Mouse (Mus musculus) gonadal fat pad, adult 2 months (tissue): ENCODE results near the gene Lgals2. TPM values are rescaled to one million over a fixed set of nuclear protein-coding genes. Genes with fewer than 3 reads are reported as not detected.

Source experiments
- DNase-seq: peaks from one replicate; pipeline ENCODE4 v3.0.0-alpha.2; 2012; ENCODE audit warnings: low read depth
- polyA plus RNA-seq: library from polyadenylated mRNA; depleted of rRNA; stranded (reverse); fragments of >200 nt; gene quantifications from 2 replicates; pipeline ENCODE4 v1.2.3, GENCODE M21; 2012; rRNA removed

The Lgals2 gene
- polyA plus RNA-seq, 1 experiment = 2.4 TPM

DNA sequence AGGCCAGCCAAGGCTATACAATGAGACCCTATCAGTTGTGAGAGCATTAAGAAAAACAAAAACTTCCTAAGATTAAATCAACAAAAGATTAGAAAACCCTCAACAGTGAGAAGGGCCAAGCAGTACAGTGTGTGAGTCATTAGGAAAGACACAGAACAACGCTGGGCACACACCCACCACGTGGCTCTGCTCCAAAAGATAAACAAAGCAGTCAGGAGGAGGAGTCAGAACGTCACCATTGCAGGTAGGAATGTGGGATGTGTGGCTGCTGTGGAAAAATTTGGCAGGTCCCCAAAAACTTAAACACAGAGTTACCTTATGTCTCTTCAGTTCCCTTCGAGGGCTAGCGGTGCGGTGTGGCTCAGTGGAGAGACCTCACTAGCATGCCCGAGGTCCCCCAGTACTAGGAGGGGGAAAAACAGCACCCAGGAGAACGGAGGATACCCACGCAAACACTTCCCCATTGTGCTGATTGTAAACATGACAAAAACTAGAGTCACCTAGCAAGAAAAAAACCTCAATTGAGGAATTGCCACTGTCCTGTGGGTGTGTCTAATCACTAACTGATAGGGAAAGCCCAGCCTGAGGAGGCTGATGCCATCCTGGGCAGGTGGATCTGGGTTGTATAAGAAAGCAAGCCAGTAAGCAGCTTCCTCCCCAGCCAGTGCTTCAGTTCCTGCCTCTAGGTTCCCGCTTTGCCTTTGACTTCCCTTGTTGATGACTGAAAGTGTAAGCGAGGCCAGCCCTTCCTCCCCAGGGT lies 39.8 kb downstream of the Lgals2 start:
- no peak for DNase-seq

DNA sequence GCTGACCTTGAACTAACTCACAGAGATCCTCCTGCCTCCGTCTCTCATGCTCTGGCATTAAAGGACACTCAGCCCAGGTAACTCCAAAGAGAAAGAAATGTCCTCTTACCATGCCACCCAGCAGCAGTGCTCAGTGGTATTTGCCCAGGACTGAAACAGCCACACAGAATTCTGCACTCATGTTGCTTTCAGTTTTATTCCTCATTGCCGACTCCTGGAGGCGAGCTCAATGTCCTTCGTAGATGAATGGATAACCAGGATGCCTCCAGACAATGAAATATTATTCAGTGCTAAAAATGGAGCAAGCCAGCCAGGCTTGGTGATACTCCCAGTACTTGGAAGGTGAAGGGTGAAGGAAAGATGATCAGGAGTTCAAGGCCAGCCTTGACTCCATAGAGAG lies 41.7 kb downstream of the Lgals2 start:
- no peak for DNase-seq

DNA sequence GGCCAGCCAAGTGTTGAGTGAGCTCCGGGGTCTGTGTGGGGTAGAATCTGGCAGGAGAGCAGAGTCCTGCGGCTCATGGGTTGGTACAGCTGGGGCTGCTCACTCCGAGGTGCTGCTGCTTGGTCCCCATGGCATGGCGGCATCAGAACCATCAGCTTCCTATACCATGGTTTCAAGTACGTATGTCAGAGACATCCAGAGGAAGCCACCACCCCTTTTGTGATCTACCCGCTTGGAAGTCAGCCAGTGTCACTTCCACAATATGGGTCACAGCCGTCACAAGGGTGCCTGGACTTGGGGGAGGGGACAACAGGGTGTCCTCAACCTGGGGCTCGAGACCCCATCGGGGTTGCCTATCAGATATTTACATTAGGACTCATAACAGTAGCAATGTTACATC lies 45.2 kb downstream of the Lgals2 start:
- no peak for DNase-seq

DNA sequence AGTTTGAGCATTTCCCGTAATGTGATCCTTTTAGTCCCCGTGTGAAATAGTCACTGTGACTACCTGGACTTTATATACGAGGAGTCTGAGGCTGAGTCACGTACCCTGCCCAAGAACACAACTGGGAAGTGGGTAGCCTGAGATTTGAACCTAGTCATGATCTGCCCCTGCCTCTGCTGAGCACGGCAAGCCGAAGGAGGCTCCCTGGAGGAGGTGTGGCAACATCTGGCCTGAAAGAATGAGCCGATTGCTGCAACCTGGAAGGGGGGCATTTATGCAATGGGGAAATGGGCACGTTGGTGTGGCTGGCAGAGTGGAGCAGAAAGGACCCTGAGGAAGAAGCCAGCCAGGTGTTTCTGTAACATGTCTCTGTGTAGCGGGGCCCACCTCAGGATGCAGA lies 45.6 kb downstream of the Lgals2 start:
- no peak for DNase-seq

DNA sequence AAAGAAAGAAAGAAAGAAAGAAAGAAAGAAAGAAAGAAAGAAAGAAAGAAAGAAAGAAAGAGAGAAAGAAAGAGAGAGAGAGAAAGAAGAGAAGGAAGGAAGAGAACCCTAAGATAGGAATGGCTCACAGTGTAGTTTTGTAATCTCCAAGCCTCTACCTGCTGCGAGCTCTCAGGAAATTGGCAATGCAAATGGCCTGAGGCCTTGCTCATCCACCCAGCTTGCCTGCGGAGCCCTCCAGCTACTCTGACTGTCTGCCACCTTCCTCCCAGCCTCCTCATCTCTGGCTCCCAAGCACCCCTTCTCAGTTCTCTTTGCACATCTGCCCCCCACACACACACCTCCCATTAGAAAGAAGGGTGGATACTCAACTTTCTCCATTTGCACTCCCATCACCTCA lies 46.3 kb downstream of the Lgals2 start:
- no peak for DNase-seq

DNA sequence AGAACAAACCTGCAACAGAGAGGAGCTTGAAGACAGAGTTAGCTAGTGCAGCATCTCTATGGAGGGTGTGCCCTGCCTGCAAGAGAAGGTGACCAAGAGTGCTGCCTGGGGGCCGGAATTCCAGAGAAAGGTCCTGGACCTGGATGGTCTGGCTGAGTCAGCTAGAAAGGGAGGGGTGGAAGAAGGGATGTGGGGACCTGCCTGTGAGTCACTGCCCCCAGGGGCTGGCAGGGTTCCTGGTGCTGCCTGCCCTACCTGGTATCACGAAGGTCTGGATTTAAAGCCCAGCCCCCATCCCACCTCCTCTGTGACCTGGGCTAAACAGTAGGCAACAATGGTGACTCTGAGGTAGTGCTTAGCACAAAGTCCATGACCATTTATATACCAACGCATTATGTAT lies 48.2 kb downstream of the Lgals2 start:
- DNase-seq = no peak

DNA sequence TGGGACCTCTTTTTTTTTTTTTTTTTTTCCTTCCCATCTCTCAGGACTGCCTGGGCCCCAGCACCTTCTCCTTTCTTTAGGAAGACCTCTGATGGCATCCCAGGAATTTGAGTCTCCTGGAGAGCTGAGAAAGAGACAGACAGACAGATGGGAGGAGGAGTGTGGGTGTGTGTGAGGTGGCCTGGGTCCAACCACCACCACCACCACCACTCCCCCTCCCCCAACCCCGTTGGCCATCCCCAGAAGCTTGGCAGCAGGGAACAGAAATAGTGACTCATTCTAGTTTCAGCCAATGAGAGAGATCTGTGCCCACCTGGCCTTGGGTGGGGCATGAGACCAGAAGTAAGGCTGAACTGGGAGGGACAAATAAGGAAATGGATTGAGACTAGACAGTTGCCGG lies 48.7 kb downstream of the Lgals2 start:
- no peak for DNase-seq

DNA sequence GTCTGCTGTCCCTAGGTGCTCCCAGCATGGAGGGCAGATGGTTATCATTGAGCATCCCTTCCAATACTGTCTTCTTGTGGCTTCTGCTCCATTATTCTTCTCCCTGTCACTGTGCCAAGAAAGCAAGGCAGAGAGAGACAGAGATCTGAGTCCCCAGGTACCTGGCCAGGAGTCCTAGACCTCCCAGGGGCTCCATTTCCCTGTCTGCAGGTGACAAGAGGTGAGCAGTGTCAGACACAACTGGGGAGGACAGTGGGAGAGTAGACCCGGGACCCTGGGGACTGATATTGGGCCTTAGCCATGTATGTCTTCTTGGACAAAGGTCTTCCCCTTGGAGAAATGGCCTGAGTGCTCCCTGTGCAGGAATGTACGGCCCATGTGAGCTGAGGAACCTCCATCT lies 50.0 kb downstream of the Lgals2 start:
- DNase-seq = no peak

DNA sequence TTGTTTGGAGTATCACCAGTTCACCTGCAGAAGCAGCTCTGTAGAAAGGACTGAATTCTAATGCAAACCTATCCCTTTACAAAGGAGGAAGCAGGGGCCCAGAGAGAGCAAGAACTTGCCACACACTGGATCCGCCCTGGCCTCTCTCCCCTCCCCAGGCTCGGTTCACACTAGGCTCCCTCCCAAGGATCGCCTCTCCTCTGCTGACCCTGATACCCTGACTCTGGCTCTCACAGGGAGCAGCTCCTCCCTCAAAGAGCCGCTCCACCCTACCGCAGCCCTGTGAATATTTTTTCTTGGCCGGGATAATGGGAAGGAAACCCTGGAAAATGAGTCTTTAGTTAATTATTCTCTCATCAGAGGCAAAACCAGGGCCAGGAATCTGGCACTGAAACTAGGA lies 51.0 kb downstream of the Lgals2 start:
- DNase-seq = no peak

DNA sequence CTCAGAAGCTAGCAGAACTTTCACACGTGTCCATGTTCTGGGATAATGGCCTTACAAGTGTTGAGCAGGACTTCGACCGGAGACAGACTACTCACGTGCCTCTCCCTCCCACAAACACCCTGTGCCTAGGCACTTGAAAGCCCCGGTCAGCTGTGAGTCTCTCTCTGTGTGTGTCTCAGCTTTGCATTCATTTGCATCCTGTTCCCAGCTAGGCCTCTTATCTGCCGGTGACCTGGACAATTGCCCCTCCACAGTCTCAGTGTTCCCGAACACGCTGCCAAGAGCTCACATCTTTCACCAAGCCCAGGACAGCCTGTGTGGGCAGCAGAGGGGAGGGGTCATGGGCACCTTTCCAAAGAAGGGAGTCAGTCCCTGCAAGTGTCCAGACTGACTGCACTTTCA lies 51.8 kb downstream of the Lgals2 start:
- DNase-seq = no peak

DNA sequence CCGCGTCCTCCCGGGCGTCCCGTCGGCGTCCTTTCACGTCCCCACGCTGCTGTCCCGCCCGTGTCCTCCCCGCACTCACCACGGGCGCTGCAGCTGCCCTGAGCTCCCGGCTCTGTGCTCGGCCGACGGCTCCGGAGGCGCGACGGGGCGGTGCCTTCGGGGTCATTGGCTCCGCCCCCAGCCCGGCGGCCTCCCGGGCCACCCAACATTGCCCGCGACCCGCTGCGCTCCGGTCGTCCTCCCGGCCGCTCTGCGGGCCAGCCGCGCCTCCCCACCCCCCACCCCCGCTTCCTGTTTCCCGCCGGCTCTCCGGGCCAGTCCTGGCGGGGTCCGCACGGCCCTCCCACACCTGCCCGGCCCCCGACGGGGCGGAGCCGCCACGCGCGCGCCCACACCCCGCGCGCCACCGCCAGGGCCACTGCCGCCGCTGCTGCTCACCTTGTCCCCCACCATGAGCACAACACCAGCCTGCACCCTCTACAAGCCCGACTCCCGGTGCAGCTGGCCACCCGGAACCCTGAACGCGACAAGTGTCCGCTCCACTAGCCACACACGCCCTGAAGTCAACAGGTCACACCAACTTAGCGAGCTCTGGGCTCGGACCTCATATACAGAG lies 52.4 kb downstream of the Lgals2 start, which contains the start of gene Card10:
Gene Card10, minus strand, starts transcription at position 267 of the 616 bp plus-strand sequence.
- no peak for DNase-seq

DNA sequence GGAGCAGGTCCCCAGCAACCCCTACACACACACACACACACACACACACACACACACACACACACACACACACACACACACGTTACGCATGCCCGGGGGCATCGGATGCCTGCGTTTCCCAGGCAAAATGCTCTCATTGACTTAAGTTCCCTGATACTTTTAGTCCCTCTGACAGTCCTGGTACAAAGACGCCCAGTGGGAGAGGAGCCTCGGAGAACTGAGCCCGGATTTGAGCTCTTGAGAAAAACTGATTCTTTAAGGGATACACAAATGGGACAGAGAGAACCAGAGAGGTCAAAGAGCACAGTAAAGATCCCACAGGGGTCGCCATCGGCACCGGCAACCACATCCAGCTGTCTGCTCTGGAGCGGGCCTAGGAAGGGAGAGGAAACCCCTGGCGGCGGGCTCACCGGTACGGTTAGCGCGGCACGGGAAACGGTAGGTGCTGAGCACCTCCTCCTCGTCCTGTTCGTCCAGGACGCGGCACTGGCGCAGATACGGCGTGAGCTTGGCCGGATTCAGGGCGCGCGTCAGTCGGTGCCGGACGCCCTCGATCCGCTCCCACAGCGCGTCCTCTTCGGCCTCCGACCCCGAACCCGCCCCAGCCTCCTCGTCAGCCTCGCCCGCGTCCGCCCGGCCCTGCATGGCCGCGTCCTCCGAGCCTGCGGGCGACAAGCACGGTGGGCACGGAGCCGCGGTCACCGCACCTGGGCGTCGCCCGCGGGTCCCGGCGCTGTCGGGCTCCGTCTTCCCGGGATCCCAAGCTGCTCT lies 53.2 kb downstream of the Lgals2 start:
- no peak for DNase-seq

DNA sequence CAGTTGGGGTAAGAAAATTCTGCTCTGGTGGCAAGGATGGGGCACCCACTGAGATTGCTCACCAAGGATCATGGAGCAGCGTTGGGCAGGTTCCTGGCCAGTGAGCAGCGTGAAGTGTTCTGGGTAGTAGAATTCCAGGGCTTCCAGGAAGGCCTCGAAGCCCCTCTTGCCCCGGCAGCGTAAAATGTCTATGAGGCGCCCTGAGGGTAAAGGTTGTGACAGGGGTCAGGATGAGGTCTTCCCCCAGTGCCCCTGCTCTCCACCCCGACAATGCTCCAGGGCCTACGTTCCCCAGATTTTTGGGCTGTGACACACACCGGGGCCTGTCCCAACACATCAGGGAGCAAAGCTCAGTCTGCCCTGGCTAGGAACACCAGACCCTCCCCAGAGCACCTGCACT lies 53.8 kb downstream of the Lgals2 start:
- no peak for DNase-seq

Other genes starting within 250 kb of the Lgals2 start
- 0.16 and 0.32 TPM in 2 replicates for gene Elfn2, start 136.8 kb downstream of the Lgals2 start, polyA plus RNA-seq
- 55.5 and 73.8 TPM in 2 replicates for gene Mfng, start 82.1 kb downstream of the Lgals2 start, polyA plus RNA-seq
- 34.4 and 42.9 TPM in 2 replicates for gene Card10, start 52.5 kb downstream of the Lgals2 start, polyA plus RNA-seq
- gene Cdc42ep1, start 12.9 kb downstream of the Lgals2 start, polyA plus RNA-seq = 80.3 and 115 TPM in 2 replicates
- gene Gga1, start 21.7 kb upstream of the Lgals2 start, polyA plus RNA-seq = 69.0 and 70.0 TPM in 2 replicates
- gene Gm49510, start 44.1 kb upstream of the Lgals2 start, polyA plus RNA-seq = not detected in 2 replicates
- 23.4 and 24.5 TPM in 2 replicates for gene Sh3bp1, start 44.2 kb upstream of the Lgals2 start, polyA plus RNA-seq
- 6.2 and 8.8 TPM in 2 replicates for gene Pdxp, start 58.4 kb upstream of the Lgals2 start, polyA plus RNA-seq
- gene Lgals1, start 71.2 kb upstream of the Lgals2 start, polyA plus RNA-seq = 1,886 and 3,971 TPM in 2 replicates
- 28.1 and 30.2 TPM in 2 replicates for gene Nol12, start 79.4 kb upstream of the Lgals2 start, polyA plus RNA-seq
- gene Triobp, start 92.2 kb upstream of the Lgals2 start, polyA plus RNA-seq = 57.0 and 69.1 TPM in 2 replicates
- 71.6 and 91.7 TPM in 2 replicates for gene H1f0, start 172.9 kb upstream of the Lgals2 start, polyA plus RNA-seq
- 1.7 and 2.9 TPM in 2 replicates for gene Galr3, start 186.4 kb upstream of the Lgals2 start, polyA plus RNA-seq
- 58.2 and 59.8 TPM in 2 replicates for gene Ankrd54, start 207.4 kb upstream of the Lgals2 start, polyA plus RNA-seq
- gene Eif3l, start 219.7 kb upstream of the Lgals2 start, polyA plus RNA-seq = 176 and 195 TPM in 2 replicates